Comparison of ENCODE assay signal across 8 mouse cellular contexts in the genomic region with DNA sequence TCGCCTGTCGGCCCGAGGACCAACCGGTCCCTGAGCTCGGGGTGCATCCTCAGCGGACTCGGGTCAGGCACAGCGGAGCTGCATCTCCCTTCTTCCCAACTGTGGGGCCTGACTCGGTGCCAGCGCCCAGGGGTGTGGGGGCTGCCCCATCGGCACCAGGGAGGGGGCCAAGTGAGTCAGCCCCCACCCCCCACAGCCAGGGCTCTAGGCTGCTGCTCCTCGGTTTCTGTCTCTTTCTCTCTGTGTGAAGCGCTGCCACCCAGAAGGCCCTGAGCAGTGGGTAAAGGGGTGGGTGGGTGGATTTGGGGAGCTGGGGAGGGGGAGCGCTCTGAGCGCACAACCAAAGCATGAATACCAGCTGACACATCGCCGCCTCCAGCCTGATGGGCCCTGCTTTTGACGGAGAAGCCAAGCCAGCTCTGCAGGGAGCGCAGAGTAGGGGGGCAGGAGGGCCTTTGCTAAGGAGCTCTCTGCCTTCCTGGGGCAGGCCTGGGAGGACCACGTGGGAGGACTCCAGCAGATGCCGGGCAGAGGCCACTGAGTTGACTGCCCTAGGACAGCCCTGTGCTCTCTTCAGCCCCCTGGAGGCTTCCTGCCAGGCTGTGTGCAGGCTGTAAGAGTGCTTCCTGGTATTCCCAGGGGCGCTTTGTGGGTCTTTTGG. TPM values are rescaled to one million over a fixed set of nuclear protein-coding genes. Genes with fewer than 3 reads are reported as not detected.
DNase-seq lines count a peak whose midpoint lies in the region; ATAC-seq lines count a peak whose summit lies in the region.

No protein-coding gene starts in this region.

- peaks cover 63% of the 10 kb centered on the region for H3K4me1 ChIP-seq in forebrain, embryonic 12.5 days
- H3K4me1 ChIP-seq in hindbrain, embryonic 16.5 days (ENCODE audit: control insufficient read depth, insufficient read depth, low read depth, low read length) = peaks cover 34% of the 10 kb centered on the region
- H3K4me1 ChIP-seq in megakaryocyte, embryonic 14.5 days = peaks cover 34% of the 10 kb centered on the region

- peak overlapping the region; percentile 66 for H3K4me3 ChIP-seq in forebrain, embryonic 12.5 days (replicated peaks)
- peak overlapping the region; percentile 68 for H3K4me3 ChIP-seq in hindbrain, embryonic 16.5 days (ENCODE audit: low read length)
- H3K4me3 ChIP-seq in megakaryocyte, embryonic 14.5 days (replicated peaks) = peak overlapping the region; percentile 90

- peaks cover 96% of the 10 kb centered on the region for H3K27me3 ChIP-seq in forebrain, embryonic 12.5 days
- peaks cover 17% of the 10 kb centered on the region for H3K27me3 ChIP-seq in hindbrain, embryonic 16.5 days (replicated peaks; ENCODE audit: control insufficient read depth, insufficient read depth, low read length)
- H3K27me3 ChIP-seq in megakaryocyte, embryonic 14.5 days (replicated peaks) = peaks cover 98% of the 10 kb centered on the region
- H3K27me3 ChIP-seq in splenic B cell, adult 2 months (ENCODE audit: control insufficient read depth, insufficient read depth, low read length, poor library complexity, severe bottlenecking) = peaks cover 2% of the 10 kb centered on the region; the same call in 1 of the 2 replicates

- peak overlapping the region; percentile 74 for H3K9ac ChIP-seq in forebrain, embryonic 12.5 days
- H3K9ac ChIP-seq in hindbrain, embryonic 16.5 days (ENCODE audit: low read depth, low read length) = peak overlapping the region; percentile 71

- H3K36me3 ChIP-seq in forebrain, embryonic 12.5 days (replicated peaks) = no peaks in the 10 kb centered on the region
- H3K36me3 ChIP-seq in hindbrain, embryonic 16.5 days (ENCODE audit: control insufficient read depth, insufficient read depth, low read length) = no peaks in the 10 kb centered on the region
- no peaks in the 10 kb centered on the region for H3K36me3 ChIP-seq in megakaryocyte, embryonic 14.5 days (replicated peaks; ENCODE audit: low read length)
- no peaks in the 10 kb centered on the region for H3K36me3 ChIP-seq in splenic B cell, adult 2 months (ENCODE audit: control insufficient read depth, insufficient read depth, low read length, poor library complexity, severe bottlenecking)

- intact Hi-C loops in left cerebral cortex, postnatal 25 days (cut with DNase I) = loop anchor here (2.0 to 5.0 kb wide), 4 partner anchors 67 to 214 kb away; partner anchors contain the start of gene Med27

- under 1% methylated on average over 22 of the region's 22 CpGs for WGBS in forebrain, embryonic 12.5 days
- 3% methylated on average over 21 of the region's 22 CpGs for WGBS in hindbrain, embryonic 16.5 days

- peak overlapping the region; percentile 91 for H3K4me2 ChIP-seq in forebrain, embryonic 12.5 days
- peak overlapping the region; percentile 90 for H3K4me2 ChIP-seq in hindbrain, embryonic 16.5 days (ENCODE audit: low read length)

- H3K27ac ChIP-seq in forebrain, embryonic 12.5 days = peak overlapping the region; percentile 51
- peak overlapping the region; percentile 70 for H3K27ac ChIP-seq in hindbrain, embryonic 16.5 days (ENCODE audit: low read depth, low read length)

- ATAC-seq in forebrain, embryonic 12.5 days (ENCODE audit: low FRiP score) = peak; percentile 31
- peak; percentile 44 for ATAC-seq in hindbrain, embryonic 16.5 days

- H3K9me3 ChIP-seq in forebrain, embryonic 12.5 days = no peaks in the 10 kb centered on the region
- no peaks in the 10 kb centered on the region for H3K9me3 ChIP-seq in hindbrain, embryonic 16.5 days (ENCODE audit: control insufficient read depth, low read length)
- no peaks in the 10 kb centered on the region for H3K9me3 ChIP-seq in megakaryocyte, embryonic 14.5 days

- peak; percentile 33 for DNase-seq in cerebellum, adult 8-10 months
- no peak for DNase-seq in cerebellum, adult 11-12 months
- peak; percentile 26 for DNase-seq in ZHBTc4 (ENCODE audit: low read depth, low spot score)
- peak; percentile 61 to 81 for DNase-seq in left cerebral cortex, postnatal 25 days (ENCODE audit: low spot score in 2 of 2)
- peak; percentile 28 for DNase-seq in splenic B cell, adult 2 months (ENCODE audit: low read depth, low spot score)

RNA-seq across cellular contexts. Expression of gene Ntng2, which starts 0.5 kb away (rescaled TPM):
- 3.0 and 3.8 TPM in 2 replicates for polyA plus RNA-seq in forebrain, embryonic 12.5 days (2016; fragmentation: Nextera tagmentation; extraction: Ambion mirVana)
- polyA plus RNA-seq in hindbrain, embryonic 16.5 days (2015; fragmentation: Nextera tagmentation; extraction: Ambion mirVana) = 3.5 and 4.1 TPM in 2 replicates
- total RNA-seq in left cerebral cortex, postnatal 25 days (2021) = 10 to 100 TPM; 85.4 to 90.5 TPM
- 3.1 TPM in 1 of 2 replicates, not detected in the other for polyA plus RNA-seq in megakaryocyte, embryonic 14.5 days (2012; ENCODE audit: insufficient read depth, low replicate concordance)
